Mouse (Mus musculus) spleen, postnatal 10 days (tissue): ENCODE data around the gene Glis2.

Experiments
- DNase-seq, 2 experiments: peaks; one replicate each; pipeline ENCODE4 v3.0.0; 2021 to 2022; ENCODE audit warnings: low spot score in 2 of 2

Glis2 gene

DNA sequence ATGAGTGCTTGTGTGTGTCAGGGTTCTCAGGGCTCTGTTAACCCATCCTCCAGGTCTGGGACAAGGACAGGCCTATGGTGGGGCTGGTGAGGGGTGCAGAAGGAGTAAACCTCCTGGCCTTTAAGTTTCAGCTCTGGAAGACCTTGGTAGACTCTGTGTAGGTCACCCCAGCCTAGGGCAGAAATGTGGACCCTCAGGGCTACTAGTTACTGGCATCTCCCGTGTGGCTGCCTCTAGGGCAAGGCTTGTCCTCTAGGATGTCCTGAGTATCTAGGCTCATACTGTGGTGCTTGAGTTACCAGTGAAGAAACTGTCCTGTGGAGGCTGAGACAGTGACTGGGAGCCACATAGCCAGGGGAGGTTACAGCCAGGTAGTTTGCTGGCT is 8.9 kb downstream of the Glis2 start:
- no peak for DNase-seq

DNA sequence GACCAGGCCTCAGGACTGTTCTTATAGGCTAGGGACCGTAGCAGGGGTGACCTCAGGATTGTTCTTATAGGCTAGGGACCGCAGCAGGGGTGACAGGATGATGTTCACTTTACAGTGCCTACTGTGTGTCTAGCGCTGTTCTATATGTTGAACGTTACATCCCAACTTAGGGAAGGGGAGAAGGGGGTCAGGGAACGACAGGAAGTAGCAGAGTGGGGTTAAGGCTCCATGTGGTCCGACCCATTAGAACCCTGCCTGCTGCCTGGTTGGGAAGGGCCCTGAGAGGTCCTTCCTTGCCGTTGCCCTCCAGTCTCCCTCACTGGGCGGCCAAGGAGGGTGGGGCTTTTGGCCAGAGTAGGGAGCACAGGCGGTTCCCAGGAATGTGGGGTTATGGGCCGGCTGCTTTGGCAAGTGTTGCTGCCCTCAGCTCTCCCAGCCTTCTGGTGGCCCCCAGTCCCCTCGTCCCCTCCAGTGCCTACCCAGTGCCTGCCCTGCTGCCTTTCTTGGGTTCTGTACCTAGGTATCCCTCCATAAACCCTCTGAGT is 9.9 kb downstream of the Glis2 start:
- peak in 1 of 2 experiments; percentile 12 for DNase-seq

DNA sequence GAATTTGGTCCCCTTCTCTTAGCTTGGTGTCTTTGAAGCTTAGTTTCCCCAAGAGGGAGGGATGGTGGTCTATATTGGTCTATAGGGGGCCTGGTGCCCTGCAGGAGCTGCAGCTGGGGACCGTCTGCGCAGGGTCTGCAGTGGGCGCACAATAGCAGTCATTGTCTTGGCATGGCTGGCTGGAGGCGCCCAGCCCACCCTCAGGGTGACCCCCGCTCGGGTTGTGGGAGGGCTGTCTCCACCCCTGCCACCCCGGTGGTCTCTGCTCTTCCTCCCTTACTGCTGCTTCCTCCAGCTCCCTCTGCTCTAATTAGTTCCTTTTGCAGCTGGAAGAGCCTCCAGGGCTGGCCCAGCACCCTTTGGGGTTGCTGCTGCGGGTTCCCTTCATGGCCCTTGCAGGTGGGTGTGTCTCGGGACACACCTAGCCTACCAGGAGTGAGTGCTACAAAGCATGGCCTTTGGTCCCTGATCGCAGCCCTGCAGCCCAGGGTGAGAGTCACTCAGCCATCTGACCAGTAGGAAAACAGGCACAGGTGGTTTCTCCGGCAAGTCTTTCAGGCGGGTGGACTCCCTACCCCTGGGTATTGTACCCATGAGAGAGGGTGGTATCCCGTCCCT is 11.1 kb downstream of the Glis2 start:
- DNase-seq = no peak

DNA sequence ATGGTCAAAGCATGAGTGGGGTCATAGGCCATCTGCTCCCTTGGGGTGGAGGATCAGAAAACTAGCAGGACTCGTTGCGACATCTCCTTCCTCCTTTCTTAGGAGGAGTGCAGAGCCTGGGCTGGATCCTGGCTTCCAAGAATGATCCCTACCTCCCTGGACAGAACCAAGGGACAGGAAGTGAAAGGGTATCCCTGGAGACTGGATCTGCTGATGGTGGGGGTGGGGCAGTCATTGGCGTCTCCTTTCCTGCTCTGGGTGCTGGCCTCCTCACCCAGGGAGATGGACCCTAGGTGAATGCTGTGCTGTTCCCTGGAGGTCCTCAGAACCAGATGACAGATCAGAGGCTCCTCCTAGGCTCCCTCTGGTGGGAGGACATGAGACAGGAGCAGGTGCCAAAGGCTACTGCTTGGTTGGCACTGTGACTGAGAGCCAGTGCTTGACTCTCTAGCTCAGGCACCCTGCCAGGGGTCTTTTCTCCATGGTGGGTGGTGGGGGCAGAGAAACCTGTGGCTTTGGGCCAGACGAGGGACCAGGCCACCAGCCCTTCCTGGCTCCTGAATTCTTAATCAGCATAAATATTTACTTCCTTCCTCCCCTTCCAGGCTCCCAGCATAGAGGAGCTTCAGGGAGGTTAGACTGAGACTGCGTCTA is 12.0 kb downstream of the Glis2 start:
- DNase-seq = peak in 1 of 2 experiments; percentile 50

DNA sequence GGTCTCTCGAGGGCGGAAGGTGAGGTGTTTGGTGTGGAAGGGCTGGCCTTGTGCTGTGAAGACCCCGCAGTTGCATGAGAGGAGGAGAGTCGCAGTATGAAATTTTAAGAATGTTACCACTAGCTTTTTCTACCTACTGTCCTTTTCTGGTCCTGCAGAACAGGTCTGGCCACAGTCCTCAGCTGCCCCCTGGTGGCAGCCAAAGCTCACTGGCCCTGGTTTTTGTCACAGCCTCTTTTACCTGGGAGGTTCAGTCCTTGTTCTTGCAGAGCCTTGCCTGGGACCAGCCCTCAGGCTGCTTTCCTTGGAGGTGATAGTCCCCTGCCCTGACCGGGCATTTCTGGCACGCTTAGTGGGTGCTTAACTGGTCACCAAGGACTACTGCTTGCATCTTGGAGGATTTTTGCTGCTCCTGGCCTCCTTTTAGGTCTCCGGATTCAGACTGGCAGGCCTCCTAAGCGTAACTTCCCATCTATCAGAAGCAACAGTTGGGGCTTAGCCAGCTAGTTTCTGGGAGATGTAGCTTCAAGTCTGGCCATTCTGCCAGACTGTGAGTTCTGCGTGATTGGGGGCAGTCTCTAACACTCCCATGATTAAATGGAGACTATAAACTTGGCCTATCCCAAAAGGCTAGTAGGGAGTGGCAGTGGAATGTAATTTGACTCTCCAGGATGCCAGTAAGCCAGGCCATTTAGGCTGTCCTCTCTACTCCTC is 13.5 kb downstream of the Glis2 start:
- peak; percentile 60 to 86 for DNase-seq

DNA sequence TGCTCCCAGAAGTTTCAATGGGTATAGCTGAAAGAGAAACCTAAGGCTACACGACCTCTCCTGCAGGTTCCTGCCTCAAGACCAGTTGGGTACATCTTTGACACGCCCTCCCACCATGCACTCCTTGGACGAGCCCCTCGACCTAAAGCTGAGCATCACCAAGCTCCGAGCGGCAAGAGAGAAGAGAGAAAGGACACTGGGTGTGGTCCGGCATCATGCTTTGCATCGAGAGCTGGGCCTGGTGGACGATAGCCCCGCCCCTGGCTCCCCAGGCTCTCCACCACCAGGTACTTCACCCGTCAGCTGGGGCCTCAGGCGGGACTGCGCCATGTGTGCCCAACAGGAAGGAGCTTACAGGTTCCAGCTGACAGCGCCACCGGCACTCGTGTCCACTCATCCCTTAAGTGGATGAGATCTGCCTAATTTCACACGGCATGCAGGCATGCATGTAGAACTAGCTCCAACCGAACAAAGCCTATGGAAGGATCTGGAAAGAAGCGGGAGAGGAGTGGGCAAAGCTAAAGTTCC is 14.1 kb downstream of the Glis2 start:
- DNase-seq = no peak

DNA sequence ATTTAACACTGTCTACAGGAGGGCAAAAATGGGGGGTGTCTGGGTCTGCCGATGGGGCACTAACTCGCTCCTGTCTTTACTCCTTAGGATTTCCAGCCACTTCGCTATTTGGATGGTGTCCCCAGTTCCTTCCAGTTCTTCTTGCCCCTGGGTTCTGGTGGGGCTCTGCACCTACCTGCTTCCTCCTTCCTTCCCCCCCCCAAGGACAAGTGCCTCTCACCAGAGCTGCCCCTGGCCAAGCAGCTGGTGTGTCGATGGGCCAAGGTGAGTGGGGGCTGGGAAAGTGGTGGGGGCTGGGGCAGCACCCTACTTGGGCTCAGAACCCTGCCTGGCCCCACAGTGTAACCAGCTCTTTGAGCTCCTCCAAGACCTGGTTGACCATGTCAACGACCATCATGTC is 16.7 kb downstream of the Glis2 start:
- no peak for DNase-seq

DNA sequence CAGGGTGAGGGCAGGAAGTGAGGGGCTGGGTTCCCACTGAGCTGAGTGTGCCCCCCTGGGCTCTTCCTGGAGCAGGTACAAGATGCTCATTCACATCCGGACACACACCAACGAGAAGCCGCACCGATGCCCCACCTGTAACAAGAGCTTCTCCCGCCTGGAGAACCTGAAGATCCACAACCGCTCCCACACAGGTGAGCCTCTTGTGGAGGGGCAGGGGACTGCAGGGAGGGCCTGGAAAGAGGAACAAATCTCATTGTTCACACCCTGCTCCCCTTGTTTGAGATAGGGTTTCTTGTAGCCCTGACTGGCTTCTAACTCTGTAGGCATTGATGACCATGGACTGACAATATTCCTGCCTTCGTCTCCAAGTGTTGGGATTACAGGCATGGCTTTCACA is 17.2 kb downstream of the Glis2 start:
- no peak for DNase-seq

DNA sequence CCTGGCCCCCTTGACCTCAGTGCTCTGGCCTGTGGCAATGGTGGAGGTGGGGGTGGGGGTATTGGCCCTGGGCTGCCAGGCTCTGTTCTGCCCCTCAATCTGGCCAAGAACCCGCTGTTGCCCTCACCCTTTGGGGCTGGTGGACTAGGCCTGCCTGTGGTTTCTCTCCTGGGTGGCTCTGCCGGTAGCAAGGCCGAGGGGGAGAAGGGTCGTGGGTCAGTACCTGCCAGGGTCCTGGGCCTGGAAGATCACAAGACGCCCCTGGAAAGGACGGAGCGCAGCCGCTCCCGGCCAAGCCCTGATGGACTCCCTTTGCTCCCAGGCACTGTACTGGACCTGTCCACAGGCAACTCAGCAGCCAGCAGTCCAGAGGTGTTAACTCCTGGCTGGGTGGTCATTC is 19.2 kb downstream of the Glis2 start:
- no peak for DNase-seq

DNA sequence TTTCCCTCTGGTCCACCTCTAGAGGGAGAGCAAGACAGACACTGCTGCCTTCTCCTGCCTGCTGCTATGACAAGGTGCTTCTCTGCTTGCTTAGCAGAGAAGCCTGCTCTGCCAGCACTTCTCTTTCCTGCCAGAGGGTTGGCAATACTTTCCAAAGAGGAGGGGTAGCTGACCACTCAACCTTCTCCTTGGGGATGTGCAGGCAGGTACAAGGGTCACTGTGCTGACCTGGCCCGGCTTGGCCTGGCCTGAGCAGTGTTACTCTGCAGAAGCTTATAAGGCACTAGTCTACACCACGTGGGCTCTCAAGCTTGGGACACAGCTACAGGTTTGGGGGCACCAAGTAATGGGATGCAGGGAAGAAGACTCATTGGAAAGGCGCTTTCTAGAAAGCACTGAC is 20.1 kb downstream of the Glis2 start:
- no peak for DNase-seq

DNA sequence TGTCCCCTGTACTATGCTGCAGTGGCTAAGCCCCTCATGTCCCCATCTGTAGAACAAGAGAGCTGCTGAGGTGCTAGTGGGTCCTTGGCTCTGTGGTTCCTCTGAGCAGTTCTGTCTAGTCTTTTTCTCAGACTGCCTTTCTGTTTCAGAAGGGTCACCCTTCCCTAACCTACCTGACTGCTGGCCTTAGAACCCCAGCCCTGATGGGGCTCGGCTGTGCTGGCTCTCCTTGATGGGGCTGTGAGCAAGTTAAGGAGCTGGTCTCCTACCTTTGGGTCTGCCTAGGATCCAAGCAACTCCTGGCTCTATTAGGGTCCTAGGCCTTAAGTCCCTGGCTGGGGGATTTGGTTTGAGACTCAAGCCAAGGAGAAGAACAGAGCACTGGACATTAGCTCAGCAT is 20.8 kb downstream of the Glis2 start:
- no peak for DNase-seq

DNA sequence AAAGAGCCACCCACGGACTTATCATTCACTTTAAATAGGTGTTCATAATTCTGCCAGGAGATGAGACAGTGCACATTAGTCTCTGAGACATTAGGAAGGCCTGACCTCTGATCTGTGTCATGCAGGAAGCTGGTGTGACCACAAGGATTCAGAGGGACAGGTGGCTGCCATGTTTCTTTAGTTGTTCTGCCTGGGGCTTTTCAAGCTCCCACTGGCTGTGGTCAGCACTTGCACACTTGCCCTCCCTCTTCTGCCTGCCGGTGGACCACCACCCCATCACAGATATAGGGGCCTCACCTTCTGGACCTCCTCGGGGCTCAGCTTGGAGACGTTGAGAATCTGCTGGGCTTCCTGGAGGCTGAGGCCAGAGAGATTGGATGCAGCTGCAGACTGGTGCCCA is 22.3 kb downstream of the Glis2 start:
- no peak for DNase-seq

DNA sequence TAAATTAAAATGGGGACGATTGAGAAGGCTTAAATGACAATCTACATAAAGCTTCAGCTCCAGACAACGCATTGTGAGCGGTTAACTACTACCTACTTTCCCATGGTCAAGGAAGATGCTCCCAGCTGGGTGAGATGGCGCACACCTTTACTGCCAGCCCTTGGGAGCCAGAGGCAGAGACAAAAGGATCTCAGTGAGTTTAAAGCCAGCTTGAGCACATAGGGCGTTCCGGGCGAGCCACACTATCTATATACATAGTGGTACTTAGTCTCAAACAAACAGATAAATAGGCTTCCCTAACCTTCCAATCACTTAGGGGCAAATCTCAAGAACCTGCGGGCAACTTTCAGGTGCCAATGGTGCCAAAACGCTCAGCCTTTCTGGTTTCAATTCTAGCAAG is 29.6 kb downstream of the Glis2 start:
- DNase-seq = peak in 1 of 2 experiments; percentile 29

DNA sequence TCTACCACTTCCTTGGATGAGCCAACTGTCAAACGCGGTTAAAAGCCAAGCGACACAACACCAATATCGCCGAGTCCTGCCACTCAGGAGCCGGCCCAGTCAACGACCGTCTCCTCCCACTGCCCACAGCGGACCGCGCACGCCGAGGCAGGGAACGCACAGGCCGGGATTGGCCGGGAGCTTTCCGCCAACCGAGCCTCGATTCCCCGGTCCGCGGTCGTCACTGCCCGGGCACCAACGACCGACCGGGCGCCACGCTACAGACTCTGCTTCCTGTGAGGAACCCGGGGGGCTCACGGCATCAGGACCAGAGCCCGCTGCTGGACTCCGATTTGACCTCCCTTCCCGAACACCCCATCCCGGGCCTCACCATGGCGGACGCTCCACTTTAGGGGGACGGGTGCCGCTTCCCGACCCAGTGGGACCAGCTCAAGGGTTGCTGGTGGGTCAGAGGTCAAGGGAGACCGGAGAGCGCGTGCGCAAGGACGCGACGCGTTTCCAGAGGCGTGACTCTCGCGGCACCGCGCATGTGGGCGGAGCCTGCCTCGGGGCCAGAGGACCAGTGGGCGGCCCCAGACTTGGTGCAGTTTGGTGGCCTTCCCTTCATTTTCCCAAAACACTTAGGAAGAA is 30.1 kb downstream of the Glis2 start, which contains the start of gene Pam16:
Gene Pam16, minus strand, starts transcription at position 508 of the 630 bp plus-strand sequence.
- DNase-seq = peak; percentile 82 to 94

DNA sequence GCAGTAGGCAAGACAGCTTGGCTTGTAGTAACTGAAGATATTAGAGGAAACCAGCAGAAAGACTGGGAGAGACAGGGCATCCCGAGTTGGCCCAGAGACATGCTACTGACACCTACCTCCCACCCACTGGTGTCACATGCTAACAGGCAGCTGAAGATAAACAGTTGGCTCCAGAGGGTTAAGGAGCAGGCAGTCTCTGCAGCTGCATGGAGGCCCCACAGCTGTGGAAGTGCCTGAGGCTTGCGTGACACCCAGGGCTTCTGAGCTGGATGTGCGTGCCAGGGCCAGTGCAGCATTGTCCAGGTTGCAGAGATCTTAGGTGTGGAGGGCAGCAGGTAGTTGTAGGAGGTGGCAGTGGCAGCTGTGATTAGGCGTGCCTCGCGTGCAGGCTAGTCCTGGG is 32.6 kb downstream of the Glis2 start:
- no peak for DNase-seq

DNA sequence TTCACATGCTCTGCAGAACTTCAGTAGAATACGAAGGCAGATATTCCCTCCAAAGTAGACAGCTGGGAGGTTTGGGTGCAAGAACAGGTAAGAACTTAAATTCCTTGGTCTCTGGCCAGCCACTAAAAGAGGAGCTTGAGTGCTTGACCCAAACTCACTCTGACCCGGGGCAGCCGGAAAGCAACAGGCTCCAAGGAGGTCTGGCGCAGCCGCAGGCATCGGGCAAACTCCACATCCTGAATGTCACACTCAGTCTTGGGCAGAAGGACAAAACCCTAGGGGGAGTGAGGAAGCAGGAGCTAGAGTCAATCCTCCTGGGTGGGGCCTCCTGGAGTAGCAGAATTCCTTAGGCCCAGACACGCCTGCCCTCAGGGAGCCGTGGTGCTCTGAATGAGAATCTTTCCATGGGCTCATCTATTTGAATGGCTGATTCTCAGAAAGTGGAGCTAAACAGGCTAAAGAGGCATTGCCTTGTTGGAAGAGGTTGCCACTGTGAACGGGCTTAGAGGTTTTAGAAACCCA is 34.4 kb downstream of the Glis2 start:
- DNase-seq = no peak

DNA sequence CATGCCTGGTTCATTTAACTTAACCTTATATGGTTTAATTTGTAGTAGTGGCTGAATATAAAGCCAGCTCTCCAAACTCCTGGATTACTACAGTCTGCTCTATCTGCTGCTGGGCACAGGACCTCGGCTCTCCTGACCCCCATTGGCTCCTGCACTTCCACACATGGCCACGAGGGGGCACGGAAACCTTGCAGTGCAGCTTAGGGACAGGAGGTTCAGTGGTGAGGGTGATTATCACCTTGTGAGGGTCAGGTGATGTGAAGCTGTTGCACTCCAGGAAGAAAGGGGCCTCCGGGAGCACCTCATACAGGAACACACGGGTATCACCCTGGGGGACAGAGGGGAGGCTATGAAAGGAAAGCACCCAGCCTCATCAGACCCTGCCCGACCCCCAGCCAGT is 35.4 kb downstream of the Glis2 start:
- peak; percentile 82 to 89 for DNase-seq

DNA sequence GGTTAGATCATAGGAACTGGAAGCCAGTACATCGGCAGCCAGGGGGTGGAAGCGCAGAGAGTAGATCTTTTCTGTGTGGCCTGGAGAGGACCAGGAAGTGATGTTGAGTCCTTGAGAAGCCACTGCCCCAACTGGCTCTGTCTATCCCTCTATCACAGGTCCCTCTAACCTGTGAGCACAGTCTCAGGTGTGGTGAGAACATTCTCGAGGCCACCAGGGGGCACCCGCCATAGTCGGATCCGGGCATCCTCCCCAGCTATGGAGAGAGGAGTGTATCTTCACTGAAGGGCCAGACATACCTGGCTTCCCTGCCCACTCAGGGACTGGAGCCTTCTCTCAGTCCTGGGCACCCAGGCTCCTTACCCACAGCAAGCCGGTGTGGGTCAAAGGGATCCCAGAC is 37.5 kb downstream of the Glis2 start:
- peak in 1 of 2 experiments; percentile 44 for DNase-seq

DNA sequence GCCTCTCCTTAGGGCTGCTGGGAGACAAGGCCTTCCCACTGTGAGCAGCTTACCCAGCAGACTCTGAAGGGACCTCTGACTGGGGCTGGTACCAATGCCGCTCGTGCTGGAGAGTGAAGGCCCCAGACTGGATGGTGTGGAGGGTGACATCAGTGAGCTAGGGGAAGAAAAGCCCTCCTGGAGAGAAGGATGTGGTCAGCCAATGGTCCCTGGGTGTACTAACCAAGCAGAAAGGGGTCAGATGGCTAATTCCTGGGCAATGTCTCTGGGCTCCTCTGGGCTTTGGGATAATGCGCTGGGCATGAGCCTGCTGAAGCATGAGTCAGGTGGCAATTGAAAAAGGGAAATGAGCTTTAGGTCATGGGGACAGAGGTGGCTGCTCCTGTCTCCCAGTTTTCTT is 39.1 kb downstream of the Glis2 start:
- DNase-seq = no peak

DNA sequence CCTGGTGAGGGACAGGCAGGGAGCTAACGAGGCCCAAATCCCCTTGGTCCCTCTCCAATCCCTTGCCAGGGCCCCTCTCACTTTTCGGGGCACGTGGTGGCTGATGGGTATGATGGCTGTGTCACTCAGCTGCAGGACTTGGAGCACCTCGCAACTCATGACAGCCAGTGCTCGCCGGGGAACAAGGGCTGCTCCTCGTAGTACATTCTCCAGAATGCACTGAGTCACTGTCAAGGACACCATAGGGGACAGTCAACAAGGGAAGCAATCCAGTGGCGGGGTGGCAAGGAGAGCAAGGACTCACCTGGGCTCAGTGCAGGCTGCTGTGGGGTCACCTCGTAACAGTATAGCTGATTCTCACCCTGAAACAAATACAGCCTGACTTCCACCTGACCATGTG is 40.2 kb downstream of the Glis2 start:
- no peak for DNase-seq

DNA sequence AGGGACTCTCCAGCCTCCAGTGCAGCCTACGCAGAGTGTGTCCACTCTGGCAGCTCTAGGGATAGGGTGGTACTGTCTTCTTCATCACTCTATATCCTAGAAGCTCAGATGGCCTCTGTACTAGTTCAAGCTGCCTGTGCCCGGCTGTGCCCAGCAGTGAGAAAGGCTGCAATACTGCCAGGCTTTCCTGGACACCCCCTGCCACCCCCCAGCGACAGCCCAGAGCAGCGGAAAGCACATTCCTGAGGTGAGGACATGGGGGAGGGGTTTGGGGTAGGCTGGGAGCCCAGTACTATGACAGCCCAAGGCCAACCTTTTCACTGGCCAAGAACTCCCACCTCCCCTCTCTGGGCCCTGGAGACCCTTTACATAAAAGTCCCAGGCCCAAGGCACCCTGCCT is 41.2 kb downstream of the Glis2 start:
- DNase-seq = no peak

DNA sequence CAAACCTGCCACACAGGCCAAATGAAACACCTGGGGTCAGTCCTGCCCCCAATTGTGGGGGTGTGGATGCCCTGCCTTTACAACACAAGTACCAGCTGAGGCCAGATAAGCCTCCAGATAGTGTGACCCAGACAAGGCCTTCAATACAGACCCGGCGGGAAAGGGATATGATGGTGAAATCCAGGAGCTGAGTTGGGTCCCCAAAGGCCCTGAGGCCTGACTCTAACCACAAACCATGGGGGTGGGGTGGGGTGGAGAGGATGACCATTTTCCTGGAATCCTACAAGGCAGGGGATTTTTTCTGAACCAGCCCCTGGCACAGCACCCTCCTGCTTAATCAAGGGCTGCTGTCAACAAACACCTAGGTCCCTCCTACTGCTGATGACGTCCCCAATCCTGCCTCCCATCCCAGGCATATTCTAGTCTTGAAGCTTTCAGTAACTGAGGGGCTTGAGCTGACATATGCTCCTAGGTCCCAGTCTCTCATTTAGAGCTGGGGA is 44.4 kb downstream of the Glis2 start:
- no peak for DNase-seq
